Mouse (Mus musculus): ENCODE measurements around the gene Cnot8. TPM values are rescaled to one million over a fixed set of nuclear protein-coding genes. Genes with fewer than 3 reads are reported as not detected.
A peak's percentile ranks its signal among the peaks of the same experiment; 100 is the strongest.
"Not testable (repeated sequence)": the region's sequence is repeated elsewhere in the genome, so short reads cannot be mapped to it uniquely, and the experiment has no call there.

The Cnot8 gene
- 24.3 and 26.2 TPM in 2 replicates for polyA plus RNA-seq (2015; fragmentation: Nextera tagmentation; extraction: Ambion mirVana)

DNA sequence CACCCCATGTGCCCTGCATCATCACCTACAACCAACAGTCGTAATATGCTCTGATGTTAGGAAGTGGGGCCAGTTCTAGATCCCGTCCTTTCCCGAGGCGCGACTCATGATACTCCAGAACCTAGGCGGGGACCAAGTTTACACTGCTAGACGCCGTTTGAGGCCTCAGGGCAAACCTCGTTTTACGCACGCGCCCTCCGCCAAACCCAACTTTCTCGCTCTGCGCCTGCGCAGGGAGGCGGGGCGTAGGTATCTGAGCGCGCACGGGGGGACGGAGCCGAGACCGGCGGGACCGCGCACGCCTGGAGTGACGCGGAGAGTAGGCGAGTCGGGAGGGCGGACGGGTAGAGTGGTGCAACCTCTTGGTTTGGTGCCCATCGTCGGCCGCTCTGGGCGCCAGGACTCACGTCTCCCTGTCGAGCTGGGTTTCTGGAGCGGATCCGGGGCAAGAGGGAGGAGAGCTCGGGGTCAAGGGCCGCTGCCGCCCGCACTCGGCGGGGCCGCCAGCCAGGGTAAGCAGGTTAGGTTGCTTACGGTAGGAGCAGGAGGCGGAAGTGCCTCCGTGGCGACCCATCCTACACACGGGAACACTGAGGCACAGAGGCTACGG lies at the start of gene Cnot8:
TSS of gene Cnot8 (plus strand) at position 457 of the 610 bp plus-strand sequence.
- Histone ChIP-seq H3K4me2 (ENCODE audit: low read depth, low read length) (peak within 1 kb of the TSS; percentile 88), H3K36me3 (replicated peaks; ENCODE audit: insufficient read depth, low read length) (no peaks in the 10 kb centered on the region), H3K9me3 (ENCODE audit: low read length) (no peaks in the 10 kb centered on the region), H3K9ac (replicated peaks) (peak within 1 kb of the TSS; percentile 90), H3K4me1 (ENCODE audit: insufficient read depth) (peaks cover 18% of the 10 kb centered on the region), H3K4me3 (ENCODE audit: low read depth, low read length) (peak within 1 kb of the TSS; percentile 85), H3K27me3 (ENCODE audit: insufficient read depth, low read length) (no peaks in the 10 kb centered on the region), H3K27ac (ENCODE audit: low read depth) (peak within 1 kb of the TSS; percentile 98)
- peak; percentile 99 for ATAC-seq
- TF ChIP-seq EP300 (IDR thresholded peaks at IDR 0.05; ENCODE audit: low read depth) (no peak), CTCF (IDR thresholded peaks at IDR 0.05; ENCODE audit: low read depth) (no peak)
- peak; percentile 99 for DNase-seq
- 2% methylated on average over 55 of the region's 55 CpGs for WGBS (ENCODE audit: insufficient replicate concordance)

DNA sequence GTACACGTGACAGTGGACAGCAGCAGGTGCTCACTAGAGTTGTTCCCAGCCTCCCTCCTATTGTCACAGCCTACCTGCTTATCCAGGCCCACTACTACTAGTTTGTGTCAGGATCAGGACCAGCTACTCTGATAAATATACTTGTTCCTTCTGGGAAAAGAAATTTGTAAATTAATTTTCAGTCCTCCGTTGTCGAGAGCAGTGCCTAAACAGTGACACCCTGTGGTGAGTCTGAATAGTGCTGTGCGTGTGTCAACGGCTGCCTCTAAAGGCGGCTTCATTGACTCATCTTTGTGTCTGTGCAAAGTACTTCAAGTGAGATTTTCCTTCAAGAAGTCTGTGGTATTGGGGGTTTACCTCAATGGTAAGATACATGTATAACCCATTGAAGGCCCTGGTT lies 46.5 kb upstream of the Cnot8 start:
- TF ChIP-seq EP300 (IDR thresholded peaks at IDR 0.05; ENCODE audit: low read depth) (no peak), CTCF (IDR thresholded peaks at IDR 0.05; ENCODE audit: low read depth) (peak; percentile 86)
- no peak overlapping the region for H3K9ac ChIP-seq (replicated peaks)
- DNase-seq (peak; percentile 59), ATAC-seq (0 out of 2 replicates have a peak, but pooled peaks have one; percentile 33)
- no peak overlapping the region for H3K4me2 ChIP-seq (ENCODE audit: low read depth, low read length)
- no peak overlapping the region for H3K27ac ChIP-seq (ENCODE audit: low read depth)
- 57% methylated on average over 6 of the region's 6 CpGs for WGBS (ENCODE audit: insufficient replicate concordance)
- no peaks in the 10 kb centered on the region for H3K27me3 ChIP-seq (ENCODE audit: insufficient read depth, low read length)
- no peak overlapping the region for H3K4me3 ChIP-seq (ENCODE audit: low read depth, low read length)
- no peaks in the 10 kb centered on the region for H3K4me1 ChIP-seq (ENCODE audit: insufficient read depth)
- no peaks in the 10 kb centered on the region for H3K9me3 ChIP-seq (ENCODE audit: low read length)
- H3K36me3 ChIP-seq (replicated peaks; ENCODE audit: insufficient read depth, low read length): peaks cover 62% of the 10 kb centered on the region

DNA sequence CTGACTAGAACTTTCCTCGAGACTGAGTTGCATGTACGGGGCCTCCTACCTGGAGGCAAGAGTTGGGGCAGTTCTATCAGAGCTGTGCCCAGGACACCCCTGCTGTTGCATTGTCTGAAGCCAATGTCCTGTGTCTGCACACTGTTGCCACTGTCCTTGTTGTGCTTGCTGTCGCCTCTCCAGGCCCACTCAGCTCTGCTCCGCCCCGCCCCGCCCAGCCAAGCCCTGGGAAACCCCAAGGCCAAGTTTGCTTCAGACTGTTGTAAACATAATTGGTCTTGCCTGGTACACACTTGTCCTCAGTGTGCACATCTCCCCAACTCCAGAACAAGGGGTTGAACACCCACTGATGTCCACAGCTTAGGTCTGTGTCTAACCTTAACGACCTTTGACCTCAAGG lies 44.2 kb upstream of the Cnot8 start:
- not testable (repeated sequence) for H3K4me2 ChIP-seq (ENCODE audit: low read depth, low read length); H3K27me3 ChIP-seq (ENCODE audit: insufficient read depth, low read length); H3K27ac ChIP-seq (ENCODE audit: low read depth); ATAC-seq; H3K9ac ChIP-seq (replicated peaks); H3K4me3 ChIP-seq (ENCODE audit: low read depth, low read length); H3K9me3 ChIP-seq (ENCODE audit: low read length); DNase-seq; H3K4me1 ChIP-seq (ENCODE audit: insufficient read depth)
- H3K36me3 ChIP-seq (replicated peaks; ENCODE audit: insufficient read depth, low read length): peaks cover 41% of the 10 kb centered on the region
- 87% methylated on average over 7 of the region's 7 CpGs for WGBS (ENCODE audit: insufficient replicate concordance)

DNA sequence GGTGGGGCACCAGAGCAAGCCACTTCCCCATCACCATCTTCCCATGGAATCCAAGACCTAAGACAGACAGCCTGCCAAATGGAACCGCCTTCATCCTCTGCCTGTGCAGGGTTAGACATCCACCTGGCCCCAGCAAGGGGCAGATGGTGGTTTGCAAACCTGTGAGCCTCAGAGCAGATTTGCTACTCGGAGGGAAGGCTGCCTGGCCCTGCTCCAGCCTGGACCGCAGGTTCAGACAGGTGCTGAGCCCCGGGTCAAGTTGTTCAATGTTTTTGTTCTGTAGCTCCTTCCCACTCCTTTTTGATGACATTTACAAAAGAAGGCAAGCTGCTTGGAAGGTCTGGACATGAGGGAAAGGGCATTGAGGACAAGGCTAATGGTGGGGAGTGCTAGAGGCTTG lies 42.7 kb upstream of the Cnot8 start:
- not testable (repeated sequence) for H3K4me3 ChIP-seq (ENCODE audit: low read depth, low read length); ATAC-seq; H3K9ac ChIP-seq (replicated peaks); DNase-seq; H3K9me3 ChIP-seq (ENCODE audit: low read length); H3K4me2 ChIP-seq (ENCODE audit: low read depth, low read length); H3K27ac ChIP-seq (ENCODE audit: low read depth); H3K4me1 ChIP-seq (ENCODE audit: insufficient read depth); H3K27me3 ChIP-seq (ENCODE audit: insufficient read depth, low read length)
- peaks cover 28% of the 10 kb centered on the region for H3K36me3 ChIP-seq (replicated peaks; ENCODE audit: insufficient read depth, low read length)
- 93% methylated on average over 4 of the region's 4 CpGs for WGBS (ENCODE audit: insufficient replicate concordance)

DNA sequence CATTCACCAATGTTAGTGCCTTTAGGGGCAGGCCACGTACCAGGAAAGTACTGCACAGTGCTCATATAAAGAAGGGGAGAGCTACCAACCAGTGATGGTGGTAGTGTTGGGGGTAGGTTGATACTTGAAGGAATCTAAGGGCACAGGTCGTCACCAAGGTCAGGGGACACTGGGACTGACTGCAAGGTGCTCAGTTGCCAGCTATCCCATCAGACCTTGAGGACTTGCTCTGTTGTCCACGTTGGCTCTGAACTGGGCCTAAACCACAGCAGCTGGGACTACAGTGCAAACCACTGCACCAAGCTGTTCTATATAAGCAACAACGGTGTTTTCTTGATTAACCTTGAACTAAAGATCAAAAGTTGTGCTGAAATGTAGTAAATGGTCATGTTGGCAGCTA lies 41.4 kb upstream of the Cnot8 start:
- Histone ChIP-seq H3K9ac (replicated peaks) (no peak overlapping the region), H3K4me1 (ENCODE audit: insufficient read depth) (no peaks in the 10 kb centered on the region), H3K4me2 (ENCODE audit: low read depth, low read length) (no peak overlapping the region), H3K4me3 (ENCODE audit: low read depth, low read length) (no peak overlapping the region), H3K36me3 (replicated peaks; ENCODE audit: insufficient read depth, low read length) (peaks cover 16% of the 10 kb centered on the region), H3K27me3 (ENCODE audit: insufficient read depth, low read length) (no peaks in the 10 kb centered on the region), H3K27ac (ENCODE audit: low read depth) (no peak overlapping the region), H3K9me3 (ENCODE audit: low read length) (no peaks in the 10 kb centered on the region)
- no peak for DNase-seq
- no peak for TF ChIP-seq CTCF (IDR thresholded peaks at IDR 0.05; ENCODE audit: low read depth)
- TF ChIP-seq EP300 (IDR thresholded peaks at IDR 0.05; ENCODE audit: low read depth): no peak
- ATAC-seq: no peak
- 79% methylated on average over 4 of the region's 4 CpGs for WGBS (ENCODE audit: insufficient replicate concordance)

DNA sequence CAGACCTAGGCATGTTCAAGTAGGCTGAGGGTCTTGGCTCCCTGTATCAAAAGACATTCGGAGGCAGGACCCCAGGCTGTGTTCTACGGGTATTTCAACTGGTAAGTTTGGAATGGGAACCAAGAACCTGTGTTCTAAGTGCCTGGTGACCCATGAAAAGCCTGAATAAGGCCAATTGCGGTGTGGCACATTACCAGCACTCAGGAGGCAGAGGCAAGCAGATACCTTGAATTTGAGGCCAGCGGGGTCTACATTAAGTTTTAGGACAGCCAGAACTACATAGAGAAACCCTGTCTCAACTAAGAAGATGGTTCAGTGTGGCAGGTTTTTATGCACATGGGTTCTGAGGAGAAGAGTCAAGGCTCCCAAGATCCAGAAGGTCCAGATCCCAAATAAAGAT lies 38.9 kb upstream of the Cnot8 start:
- Histone ChIP-seq H3K4me2 (ENCODE audit: low read depth, low read length) (no peak overlapping the region), H3K36me3 (replicated peaks; ENCODE audit: insufficient read depth, low read length) (peaks cover 3% of the 10 kb centered on the region), H3K9ac (replicated peaks) (no peak overlapping the region), H3K4me3 (ENCODE audit: low read depth, low read length) (no peak overlapping the region), H3K4me1 (ENCODE audit: insufficient read depth) (no peaks in the 10 kb centered on the region), H3K27ac (ENCODE audit: low read depth) (no peak overlapping the region), H3K27me3 (ENCODE audit: insufficient read depth, low read length) (no peaks in the 10 kb centered on the region), H3K9me3 (ENCODE audit: low read length) (no peaks in the 10 kb centered on the region)
- 81% methylated on average over 4 of the region's 4 CpGs for whole genome bisulfite sequencing (ENCODE audit: insufficient replicate concordance)
- TF ChIP-seq EP300 (IDR thresholded peaks at IDR 0.05; ENCODE audit: low read depth) (no peak), CTCF (IDR thresholded peaks at IDR 0.05; ENCODE audit: low read depth) (no peak)
- no peak for ATAC-seq
- no peak for DNase-seq

DNA sequence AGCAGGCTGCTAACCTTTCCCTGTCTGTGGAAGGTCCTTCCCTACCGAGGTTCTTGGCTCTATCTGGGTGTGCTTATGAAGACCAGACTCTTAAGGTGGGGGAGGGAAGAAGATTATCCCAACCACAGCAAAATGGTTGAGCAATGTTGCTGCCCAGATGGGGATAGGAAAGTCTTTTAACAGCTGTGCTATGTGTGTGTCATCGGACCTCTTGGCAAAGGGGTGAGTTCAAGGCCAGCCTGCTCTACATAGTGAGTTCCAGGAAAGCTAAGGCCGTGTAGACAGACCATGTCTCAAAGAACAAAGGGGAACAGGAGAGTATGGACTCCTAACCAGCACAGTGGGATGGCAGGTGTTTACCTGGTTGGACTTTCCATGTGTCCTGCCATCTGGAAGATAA lies 31.0 kb upstream of the Cnot8 start:
- Histone ChIP-seq H3K36me3 (replicated peaks; ENCODE audit: insufficient read depth, low read length) (no peaks in the 10 kb centered on the region), H3K27me3 (ENCODE audit: insufficient read depth, low read length) (no peaks in the 10 kb centered on the region), H3K4me1 (ENCODE audit: insufficient read depth) (no peaks in the 10 kb centered on the region), H3K9me3 (ENCODE audit: low read length) (no peaks in the 10 kb centered on the region), H3K4me3 (ENCODE audit: low read depth, low read length) (no peak overlapping the region), H3K9ac (replicated peaks) (no peak overlapping the region), H3K4me2 (ENCODE audit: low read depth, low read length) (no peak overlapping the region), H3K27ac (ENCODE audit: low read depth) (no peak overlapping the region)
- no peak for DNase-seq
- no peak for ATAC-seq
- WGBS (ENCODE audit: insufficient replicate concordance): 71% methylated on average over 3 of the region's 3 CpGs
- no peak for TF ChIP-seq EP300 (IDR thresholded peaks at IDR 0.05; ENCODE audit: low read depth)
- no peak for TF ChIP-seq CTCF (IDR thresholded peaks at IDR 0.05; ENCODE audit: low read depth)

All from liver, postnatal 0 days (tissue).